Mouse (Mus musculus) spleen, adult 2 months (tissue): ENCODE data around the gene St6galnac3. TPM values are rescaled to one million over a fixed set of nuclear protein-coding genes. Genes with fewer than 3 reads are reported as not detected.

Experiments
- DNase-seq, 2 experiments: peaks; one replicate each; pipeline versions ENCODE4 v3.0.0 to v3.0.0-alpha.2; 2012 to 2021; ENCODE audit warnings: low spot score in 2 of 2, low read depth in 1 of 2
- H3K27ac ChIP-seq: fragments of 200-500 bp; 2 replicates; pipeline ENCODE4 v1.5.1; 2012; ENCODE audit warnings: low read length, inconsistent platforms; ENCODE audit not compliant: insufficient read depth
- H3K27me3 ChIP-seq: fragments of 200-500 bp; 2 replicates; pipeline ENCODE4 v1.6.1; 2012; ENCODE audit warnings: mild to moderate bottlenecking, moderate library complexity, low read length, inconsistent platforms; ENCODE audit not compliant: control insufficient read depth, insufficient read depth
- H3K36me3 ChIP-seq: fragments of 200-500 bp; 2 replicates; pipeline ENCODE4 v1.6.1; 2012; ENCODE audit warnings: mild to moderate bottlenecking, low read length, inconsistent platforms; ENCODE audit not compliant: control insufficient read depth, insufficient read depth
- H3K4me1 ChIP-seq: fragments of 200-500 bp; 2 replicates; pipeline ENCODE4 v1.6.1; 2011; ENCODE audit warnings: inconsistent platforms; ENCODE audit not compliant: control insufficient read depth, insufficient read depth, insufficient read length
- H3K4me3 ChIP-seq: fragments of 200-500 bp; 2 replicates; pipeline ENCODE4 v1.5.1; 2011; ENCODE audit warnings: mild to moderate bottlenecking, inconsistent platforms; ENCODE audit not compliant: insufficient read depth, insufficient read length; ENCODE audit errors: extremely low read depth
- CTCF ChIP-seq: fragments of 200-500 bp; IDR thresholded peaks from 2 replicates; pipeline ENCODE4 v1.5.1; 2011; ENCODE audit warnings: mild to moderate bottlenecking, inconsistent platforms; ENCODE audit not compliant: insufficient read depth, insufficient read length, insufficient replicate concordance; ENCODE audit errors: extremely low read depth
- POLR2A ChIP-seq: fragments of 200-500 bp; IDR thresholded peaks from 2 replicates; pipeline ENCODE4 v1.6.1; 2011; ENCODE audit warnings: low read depth, low read length, inconsistent platforms
- WGBS: fragments of 180-500 bp; shearing (Covaris S2); methylation state at CpG from one replicate; pipeline ENCODE4 v1.1.7; 2018; 5-methylcytosine and 5-hydroxymethylcytosine counted together
- polyA plus RNA-seq: library from polyadenylated mRNA; depleted of rRNA; stranded (reverse); fragments of >200 nt; gene quantifications from 2 replicates; pipeline ENCODE4 v1.2.3, GENCODE M21; 2012

St6galnac3 gene
- polyA plus RNA-seq, 1 experiment = 3.0 TPM

DNA sequence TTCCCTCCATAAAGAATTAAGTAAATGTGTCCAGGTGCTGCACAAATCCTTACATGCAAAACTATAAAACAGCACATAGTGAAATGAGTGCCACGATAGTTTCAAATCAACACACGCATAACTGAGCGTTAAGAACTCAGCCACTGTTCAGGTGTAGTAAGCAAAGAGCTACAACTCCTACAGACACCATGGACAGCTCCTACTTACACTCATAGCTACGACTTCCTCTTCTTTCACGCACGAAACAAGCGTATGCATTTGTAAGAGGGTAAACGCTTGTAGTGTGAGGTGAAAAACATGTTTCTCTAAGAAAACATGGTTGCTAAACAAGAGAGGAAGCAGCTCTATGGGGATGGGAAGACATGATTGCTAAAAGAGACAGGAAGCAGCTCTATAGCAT, 457.6 kb downstream of the St6galnac3 start:
- H3K36me3 ChIP-seq = no peaks in the 10 kb centered on the region
- H3K27ac ChIP-seq = no peak overlapping the region
- H3K4me3 ChIP-seq = no peak overlapping the region
- no peak for DNase-seq
- H3K4me1 ChIP-seq = peaks cover 6% of the 10 kb centered on the region; the same call in 1 of the 2 replicates
- no peak for TF ChIP-seq POLR2A
- TF ChIP-seq CTCF = no peak
- H3K27me3 ChIP-seq = no peaks in the 10 kb centered on the region
- WGBS = 26% methylated on average over 8 of the region's 8 CpGs

DNA sequence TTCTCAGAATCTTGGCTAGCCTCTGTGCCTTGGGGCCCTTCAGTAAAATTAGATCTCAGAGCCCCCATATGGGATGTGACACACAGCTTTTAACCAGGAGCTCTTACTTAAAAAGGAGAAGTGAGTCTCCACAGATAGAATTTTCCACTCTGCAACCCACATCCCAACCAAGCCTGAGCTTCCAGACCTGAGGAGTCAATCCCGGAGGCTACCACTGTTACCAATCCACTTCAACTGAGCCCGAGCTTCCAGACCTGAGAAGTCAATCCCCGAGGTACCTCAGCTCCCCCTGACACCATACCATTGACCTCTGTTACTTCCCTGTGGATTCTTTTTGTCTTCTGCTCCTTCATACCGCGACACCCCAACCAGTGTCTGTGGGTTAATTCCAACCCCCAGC, 463.0 kb downstream of the St6galnac3 start:
- WGBS = 89% methylated on average over 5 of the region's 5 CpGs
- no peak for DNase-seq
- TF ChIP-seq CTCF (no peak), POLR2A (no peak)
- no peaks in the 10 kb centered on the region for H3K27me3 ChIP-seq
- H3K27ac ChIP-seq = no peak overlapping the region
- no peak overlapping the region for H3K4me3 ChIP-seq
- H3K36me3 ChIP-seq = no peaks in the 10 kb centered on the region
- H3K4me1 ChIP-seq = peaks cover 24% of the 10 kb centered on the region

DNA sequence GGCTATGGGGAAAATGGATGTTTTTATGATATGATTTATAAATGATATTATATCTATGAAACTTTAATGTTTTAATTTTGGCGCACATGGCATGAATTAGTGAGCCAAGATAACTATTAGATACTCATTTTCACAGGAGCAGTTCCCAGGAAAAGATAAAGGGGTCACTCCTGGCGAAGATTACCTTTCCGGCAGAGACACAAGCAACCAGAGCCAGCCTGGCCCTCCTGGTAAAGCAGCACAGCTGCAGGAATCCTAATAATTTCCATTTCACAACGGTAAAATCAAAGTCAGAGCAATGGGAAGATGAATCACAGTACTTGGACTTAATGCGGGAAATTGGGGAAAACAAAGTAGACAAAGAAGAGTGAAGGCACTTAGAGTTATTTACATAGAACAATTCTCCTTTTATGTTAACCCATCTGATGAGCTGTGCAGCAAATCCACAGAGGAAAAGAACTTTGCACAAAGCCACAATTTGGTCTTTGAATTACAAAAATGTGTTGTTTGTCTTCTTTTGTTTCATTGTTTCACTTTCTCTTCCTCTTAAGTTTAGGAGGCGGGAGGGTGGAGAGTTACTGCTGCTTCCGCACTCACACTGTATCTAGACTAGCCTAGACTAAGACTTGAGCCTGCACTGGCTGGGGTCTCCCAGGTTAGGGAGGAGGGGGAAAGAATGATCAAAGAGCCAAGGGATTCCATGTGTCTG, 464.6 kb downstream of the St6galnac3 start:
- peak overlapping the region; percentile 69 for H3K27ac ChIP-seq
- H3K4me1 ChIP-seq = peaks cover 24% of the 10 kb centered on the region
- no peaks in the 10 kb centered on the region for H3K27me3 ChIP-seq
- 62% methylated on average over 7 of the region's 7 CpGs for WGBS
- H3K36me3 ChIP-seq = no peaks in the 10 kb centered on the region
- H3K4me3 ChIP-seq = no peak overlapping the region; the same call in 1 of the 2 replicates
- DNase-seq = peak in 1 of 2 experiments; percentile 25
- TF ChIP-seq CTCF (no peak), POLR2A (no peak)

DNA sequence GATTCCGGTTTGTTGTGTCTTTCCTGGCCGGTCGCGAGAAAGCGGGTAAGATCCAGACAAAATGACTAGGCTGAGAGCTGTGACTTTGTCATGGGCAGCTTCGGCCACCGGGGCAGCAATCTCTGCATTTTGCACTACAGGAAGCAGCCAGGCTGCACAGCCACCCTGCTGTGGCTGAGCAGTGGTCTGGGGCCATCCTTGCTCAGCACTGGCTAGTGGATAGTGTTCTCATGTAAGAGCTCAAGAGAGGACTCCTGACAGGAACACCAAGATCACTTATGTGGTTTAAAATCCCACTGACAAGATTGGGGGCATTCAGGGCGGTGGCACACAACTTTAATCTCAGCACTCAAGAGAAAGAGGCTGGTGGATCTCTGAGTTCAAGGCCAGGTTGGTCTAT, 469.1 kb downstream of the St6galnac3 start:
- TF ChIP-seq POLR2A = no peak
- WGBS = 92% methylated on average over 8 of the region's 8 CpGs
- no peaks in the 10 kb centered on the region for H3K36me3 ChIP-seq
- H3K4me1 ChIP-seq = peaks cover 9% of the 10 kb centered on the region
- no peak overlapping the region for H3K27ac ChIP-seq
- DNase-seq = no peak
- H3K4me3 ChIP-seq = no peak overlapping the region
- H3K27me3 ChIP-seq = no peaks in the 10 kb centered on the region

DNA sequence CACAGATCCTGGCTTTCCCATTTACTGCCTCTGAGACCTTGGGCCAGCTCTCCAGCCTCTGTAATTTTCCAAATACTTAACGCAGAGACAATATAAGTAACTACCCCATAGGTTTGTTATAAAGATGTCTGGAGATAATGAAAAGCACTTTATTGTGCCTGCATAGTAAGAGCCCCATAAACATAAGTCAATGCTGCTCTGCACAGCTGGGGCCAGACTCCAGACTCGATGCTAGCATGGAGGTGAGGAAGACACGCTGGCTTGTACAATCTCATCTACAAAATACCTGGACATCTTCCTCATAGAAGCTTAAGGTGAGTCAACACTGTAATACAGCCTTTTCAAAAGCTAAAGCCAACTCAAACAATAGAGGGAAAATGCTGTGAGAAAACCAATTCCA, 473.3 kb downstream of the St6galnac3 start:
- Histone ChIP-seq H3K4me1 (no peaks in the 10 kb centered on the region; the same call in 1 of the 2 replicates), H3K27ac (no peak overlapping the region), H3K36me3 (no peaks in the 10 kb centered on the region), H3K4me3 (no peak overlapping the region), H3K27me3 (no peaks in the 10 kb centered on the region)
- DNase-seq = no peak
- 90% methylated on average over 3 of the region's 3 CpGs for WGBS
- no peak for TF ChIP-seq POLR2A
- TF ChIP-seq CTCF = no peak

DNA sequence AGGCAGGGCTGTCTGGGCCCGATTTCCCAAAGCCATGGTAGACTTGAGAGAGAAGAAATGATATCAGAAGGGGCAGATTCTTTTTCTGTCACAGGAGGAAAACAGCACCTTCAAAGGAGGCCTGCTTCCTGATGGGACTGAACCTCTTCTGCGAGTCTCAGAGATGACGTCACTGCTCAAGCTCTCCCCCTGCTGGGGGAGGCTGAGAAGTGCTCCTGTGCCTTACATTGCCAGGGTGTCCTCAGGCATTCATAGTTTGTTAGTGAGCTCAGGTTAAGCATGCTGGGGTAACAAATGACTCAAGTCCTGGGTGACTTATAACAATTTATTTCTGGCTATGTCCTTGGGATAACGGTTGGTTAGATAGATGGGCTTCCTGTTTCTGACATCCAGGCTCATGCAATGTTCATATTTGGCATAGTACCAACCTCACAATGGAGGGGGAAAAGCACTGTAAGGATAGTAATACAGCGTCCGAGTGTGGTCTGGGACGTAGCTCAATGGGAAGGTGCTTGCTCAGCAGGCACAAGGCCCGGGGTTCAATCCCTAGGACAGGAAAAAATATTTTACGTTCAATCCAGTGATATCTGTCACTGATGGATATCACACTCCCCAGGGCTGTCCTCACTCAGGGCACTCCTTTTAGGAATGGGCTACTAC, 474.2 kb downstream of the St6galnac3 start:
- WGBS = 41% methylated on average over 9 of the region's 9 CpGs
- Histone ChIP-seq H3K4me3 (no peak overlapping the region), H3K27ac (no peak overlapping the region), H3K27me3 (no peaks in the 10 kb centered on the region), H3K36me3 (no peaks in the 10 kb centered on the region), H3K4me1 (no peaks in the 10 kb centered on the region; the same call in 1 of the 2 replicates)
- peak; percentile 68 to 81 for DNase-seq
- TF ChIP-seq POLR2A = no peak
- TF ChIP-seq CTCF = peak; percentile 95

DNA sequence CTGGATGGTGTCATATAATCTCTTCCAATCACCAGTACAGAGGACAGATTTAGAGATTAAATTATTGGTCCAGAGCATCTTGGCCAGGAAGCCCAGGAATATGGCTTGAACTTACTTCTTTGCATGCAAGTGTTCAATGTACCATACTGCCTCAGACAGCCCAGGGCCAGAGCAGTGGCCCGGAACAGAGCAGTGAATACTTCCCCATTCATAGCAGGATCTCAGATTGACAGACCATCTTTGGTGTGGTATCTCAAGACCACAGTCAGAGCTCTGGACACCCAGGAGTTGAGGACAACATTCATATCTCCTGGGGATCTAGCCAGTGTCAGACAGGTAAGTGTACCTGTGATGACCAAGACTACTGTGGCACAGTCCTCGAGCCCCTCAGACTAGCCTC, 476.1 kb downstream of the St6galnac3 start:
- H3K27me3 ChIP-seq = no peaks in the 10 kb centered on the region
- no peak for TF ChIP-seq POLR2A
- TF ChIP-seq CTCF = no peak
- 59% methylated on average over 2 of the region's 2 CpGs for WGBS
- H3K4me1 ChIP-seq = no peaks in the 10 kb centered on the region; the same call in 1 of the 2 replicates
- no peak for DNase-seq
- no peak overlapping the region for H3K4me3 ChIP-seq
- H3K36me3 ChIP-seq = no peaks in the 10 kb centered on the region
- H3K27ac ChIP-seq = no peak overlapping the region
